Mouse (Mus musculus): ENCODE measurements around the gene Olfr452. TPM values are rescaled to one million over a fixed set of nuclear protein-coding genes. Genes with fewer than 3 reads are reported as not detected.

The Olfr452 gene
- polyA plus RNA-seq (2016; fragmentation: Nextera tagmentation; extraction: Ambion mirVana): not detected in 2 replicates

GRCm38 (mm10) chr6:42784793-42785192 is at the start of gene Olfr452:
Olfr452 (plus strand) TSS chr6:42785093.
- Histone ChIP-seq H3K4me1 (no peaks in the 10 kb centered on the region), H3K4me3 (no peak within 1 kb of the TSS), H3K27me3 (ENCODE audit: poor library complexity, severe bottlenecking) (no peaks in the 10 kb centered on the region), H3K27ac (no peak within 1 kb of the TSS), H3K9me3 (no peaks in the 10 kb centered on the region), H3K36me3 (replicated peaks) (no peaks in the 10 kb centered on the region)
- DNase-seq (ENCODE audit: extremely low spot score, low spot score): no peak

GRCm38 (mm10) chr6:42739071-42739470 is 45.8 kb upstream of the Olfr452 start, which contains the start of gene Olfr453:
Olfr453 (plus strand) TSS chr6:42739371.
- Histone ChIP-seq H3K9me3 (no peaks in the 10 kb centered on the region), H3K27me3 (ENCODE audit: poor library complexity, severe bottlenecking) (no peaks in the 10 kb centered on the region), H3K27ac (no peak within 1 kb of the TSS), H3K4me3 (no peak within 1 kb of the TSS), H3K4me1 (no peaks in the 10 kb centered on the region), H3K36me3 (replicated peaks) (no peaks in the 10 kb centered on the region)
- DNase-seq (ENCODE audit: extremely low spot score, low spot score): no peak
- 89% methylated on average over 1 of the region's 1 CpGs for WGBS

GRCm38 (mm10) chr6:42742303-42742702 is 42.6 kb upstream of the Olfr452 start:
- WGBS: 84% methylated on average over 5 of the region's 5 CpGs
- H3K9me3 ChIP-seq: no peaks in the 10 kb centered on the region
- DNase-seq (ENCODE audit: extremely low spot score, low spot score): no peak
- no peaks in the 10 kb centered on the region for H3K27me3 ChIP-seq (ENCODE audit: poor library complexity, severe bottlenecking)
- no peaks in the 10 kb centered on the region for H3K4me1 ChIP-seq
- no peak overlapping the region for H3K27ac ChIP-seq
- H3K4me3 ChIP-seq: no peak overlapping the region
- H3K36me3 ChIP-seq (replicated peaks): no peaks in the 10 kb centered on the region

GRCm38 (mm10) chr6:42747846-42748245 is 37.0 kb upstream of the Olfr452 start:
- Histone ChIP-seq H3K9me3 (no peaks in the 10 kb centered on the region; the same call in 1 of the 2 replicates), H3K27me3 (ENCODE audit: poor library complexity, severe bottlenecking) (no peaks in the 10 kb centered on the region), H3K27ac (no peak overlapping the region), H3K4me1 (no peaks in the 10 kb centered on the region), H3K4me3 (no peak overlapping the region), H3K36me3 (replicated peaks) (no peaks in the 10 kb centered on the region)
- no peak for DNase-seq (ENCODE audit: extremely low spot score, low spot score)

GRCm38 (mm10) chr6:42756104-42756503 is 28.8 kb upstream of the Olfr452 start, which contains the start of gene Olfr38:
Olfr38 (plus strand) TSS chr6:42756404.
- DNase-seq (ENCODE audit: extremely low spot score, low spot score): no peak
- no peak within 1 kb of the TSS for H3K27ac ChIP-seq
- 78% methylated on average over 1 of the region's 1 CpGs for WGBS

GRCm38 (mm10) chr6:42777066-42777465 is 7.8 kb upstream of the Olfr452 start:
- 98% methylated on average over 1 of the region's 1 CpGs for WGBS
- H3K4me3 ChIP-seq: no peak overlapping the region
- no peaks in the 10 kb centered on the region for H3K36me3 ChIP-seq (replicated peaks)
- no peak for DNase-seq (ENCODE audit: extremely low spot score, low spot score)
- no peak overlapping the region for H3K27ac ChIP-seq
- no peaks in the 10 kb centered on the region for H3K4me1 ChIP-seq
- no peaks in the 10 kb centered on the region for H3K27me3 ChIP-seq (ENCODE audit: poor library complexity, severe bottlenecking)
- no peaks in the 10 kb centered on the region for H3K9me3 ChIP-seq

More at GRCm38 (mm10) chr6:42756104-42756503, 28.8 kb upstream of the Olfr452 start, which contains the start of gene Olfr38:
- Histone ChIP-seq H3K27me3 (ENCODE audit: poor library complexity, severe bottlenecking) (no peaks in the 10 kb centered on the region), H3K36me3 (replicated peaks) (no peaks in the 10 kb centered on the region), H3K4me1 (no peaks in the 10 kb centered on the region), H3K9me3 (no peaks in the 10 kb centered on the region), H3K4me3 (no peak within 1 kb of the TSS)

GRCm38 (mm10) chr6:42790247-42790948 is 5.5 kb downstream of the Olfr452 start:
- no peak for DNase-seq (ENCODE audit: extremely low spot score, low spot score)
- Histone ChIP-seq H3K9me3 (no peaks in the 10 kb centered on the region), H3K4me3 (no peak overlapping the region), H3K27me3 (ENCODE audit: poor library complexity, severe bottlenecking) (no peaks in the 10 kb centered on the region), H3K4me1 (no peaks in the 10 kb centered on the region), H3K27ac (no peak overlapping the region), H3K36me3 (replicated peaks) (no peaks in the 10 kb centered on the region)
- WGBS: 47% methylated on average over 4 of the region's 4 CpGs

- 88% methylated on average over 9 of the region's 9 CpGs for WGBS
- no peaks in the 10 kb centered on the region for H3K4me1 ChIP-seq
- H3K27ac ChIP-seq: no peak overlapping the region
- no peaks in the 10 kb centered on the region for H3K36me3 ChIP-seq (replicated peaks)
- H3K4me3 ChIP-seq: no peak overlapping the region
- H3K27me3 ChIP-seq (ENCODE audit: poor library complexity, severe bottlenecking): no peaks in the 10 kb centered on the region
- no peak for DNase-seq (ENCODE audit: extremely low spot score, low spot score)
- no peaks in the 10 kb centered on the region for H3K9me3 ChIP-seq
These were observed 6.2 kb downstream of the Olfr452 start for GRCm38 (mm10) chr6:42790949-42791556.

GRCm38 (mm10) chr6:42794982-42795381 is 10.1 kb downstream of the Olfr452 start:
- Histone ChIP-seq H3K36me3 (replicated peaks) (no peaks in the 10 kb centered on the region), H3K4me3 (no peak overlapping the region), H3K27me3 (ENCODE audit: poor library complexity, severe bottlenecking) (no peaks in the 10 kb centered on the region), H3K9me3 (no peaks in the 10 kb centered on the region), H3K4me1 (no peaks in the 10 kb centered on the region), H3K27ac (no peak overlapping the region)
- 94% methylated on average over 3 of the region's 3 CpGs for WGBS
- no peak for DNase-seq (ENCODE audit: extremely low spot score, low spot score)

GRCm38 (mm10) chr6:42811639-42812038 is 26.7 kb downstream of the Olfr452 start, which contains the start of gene Olfr450:
Olfr450 (plus strand) TSS chr6:42811939.
- Histone ChIP-seq H3K27ac (no peak within 1 kb of the TSS), H3K9me3 (no peaks in the 10 kb centered on the region), H3K36me3 (replicated peaks) (no peaks in the 10 kb centered on the region), H3K4me1 (no peaks in the 10 kb centered on the region), H3K4me3 (no peak within 1 kb of the TSS), H3K27me3 (ENCODE audit: poor library complexity, severe bottlenecking) (no peaks in the 10 kb centered on the region)
- DNase-seq (ENCODE audit: extremely low spot score, low spot score): no peak
- WGBS: 90% methylated on average over 1 of the region's 1 CpGs

- Histone ChIP-seq H3K27me3 (ENCODE audit: poor library complexity, severe bottlenecking) (no peaks in the 10 kb centered on the region), H3K36me3 (replicated peaks) (no peaks in the 10 kb centered on the region), H3K9me3 (no peaks in the 10 kb centered on the region), H3K4me1 (no peaks in the 10 kb centered on the region), H3K27ac (no peak within 1 kb of the TSS), H3K4me3 (no peak within 1 kb of the TSS)
- DNase-seq (ENCODE audit: extremely low spot score, low spot score): no peak
These were observed 49.2 kb downstream of the Olfr452 start, which contains the start of gene Olfr449 for GRCm38 (mm10) chr6:42834084-42834483. Olfr449 (plus strand) TSS chr6:42834384.
